In the genomic region with DNA sequence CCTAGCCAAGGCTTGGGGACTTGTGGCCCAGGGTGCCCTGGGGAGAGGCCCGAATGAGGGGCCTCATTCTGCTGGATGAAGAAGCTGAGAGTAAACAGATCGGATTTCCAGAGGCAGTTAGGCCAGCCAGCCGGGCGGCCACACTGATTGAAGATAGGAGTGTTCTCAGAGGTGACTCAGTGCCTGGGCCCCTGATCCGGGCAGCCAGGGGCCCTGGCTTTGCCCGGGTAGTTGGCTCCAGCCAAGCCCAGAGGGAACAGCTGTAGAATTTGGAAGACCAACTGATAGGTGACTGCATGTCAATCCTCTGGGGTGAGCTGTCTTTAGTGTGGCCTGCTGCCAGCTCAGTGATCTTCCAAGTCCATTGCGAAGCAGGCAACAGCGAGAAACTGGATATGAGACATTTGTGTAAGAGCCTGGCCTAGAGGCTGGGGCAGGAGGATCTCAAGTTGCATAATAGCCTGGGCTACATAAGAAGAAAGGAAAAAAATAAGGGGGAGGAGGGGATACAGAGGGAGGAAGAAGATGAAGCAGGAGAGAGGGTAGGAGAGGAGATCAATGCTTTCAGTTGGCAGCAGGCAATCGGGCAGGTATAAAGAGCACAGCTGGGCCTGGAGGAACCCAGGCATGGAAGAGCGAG, we compare ENCODE assay signal across 8 mouse cellular contexts. TPM values are rescaled to one million over a fixed set of nuclear protein-coding genes. Genes with fewer than 3 reads are reported as not detected.
A peak's percentile ranks its signal among the peaks of the same experiment; 100 is the strongest.
DNase-seq lines count a peak whose midpoint lies in the region; ATAC-seq lines count a peak whose summit lies in the region.

No protein-coding gene starts in this region.

- no peak overlapping the region for H3K4me3 ChIP-seq in kidney, embryonic 15.5 days (replicated peaks)
- no peak overlapping the region for H3K4me3 ChIP-seq in heart, embryonic 15.5 days
- no peak overlapping the region for H3K4me3 ChIP-seq in stomach, embryonic 16.5 days (replicated peaks; ENCODE audit: low read length)

- peaks cover 10% of the 10 kb centered on the region; the same call in 1 of the 2 replicates for H3K36me3 ChIP-seq in kidney, embryonic 15.5 days
- H3K36me3 ChIP-seq in heart, embryonic 15.5 days, result no peaks in the 10 kb centered on the region; the same call in 1 of the 2 replicates
- no peaks in the 10 kb centered on the region for H3K36me3 ChIP-seq in stomach, embryonic 16.5 days (ENCODE audit: control insufficient read depth, insufficient read depth, low read length)

- no peak overlapping the region for H3K4me2 ChIP-seq in kidney, embryonic 15.5 days
- no peak overlapping the region for H3K4me2 ChIP-seq in heart, embryonic 15.5 days
- no peak overlapping the region for H3K4me2 ChIP-seq in stomach, embryonic 16.5 days (ENCODE audit: low read depth, low read length)

- H3K27ac ChIP-seq in kidney, embryonic 15.5 days, result peak overlapping the region; percentile 60
- peak overlapping the region; percentile 73 for H3K27ac ChIP-seq in heart, embryonic 15.5 days
- no peak overlapping the region for H3K27ac ChIP-seq in stomach, embryonic 16.5 days (ENCODE audit: low read length)

- peak; percentile 47; the same call in 1 of the 2 replicates for ATAC-seq in kidney, embryonic 15.5 days (replicated peaks; ENCODE audit: low FRiP score)
- no peak for ATAC-seq in heart, embryonic 15.5 days (replicated peaks; ENCODE audit: insufficient number of reproducible peaks, insufficient read depth, low FRiP score, low read depth)
- peak; percentile 57; the same call in 1 of the 2 replicates for ATAC-seq in stomach, embryonic 16.5 days (ENCODE audit: insufficient read depth, low FRiP score)
- no peak for ATAC-seq in frontal cortex, adult (ENCODE audit: low TSS enrichment)

- no peaks in the 10 kb centered on the region for H3K9me3 ChIP-seq in kidney, embryonic 15.5 days (replicated peaks)
- H3K9me3 ChIP-seq in heart, embryonic 15.5 days (replicated peaks), result no peaks in the 10 kb centered on the region
- no peaks in the 10 kb centered on the region for H3K9me3 ChIP-seq in stomach, embryonic 16.5 days (replicated peaks; ENCODE audit: control insufficient read depth, low read length)

- no peak overlapping the region for H3K9ac ChIP-seq in kidney, embryonic 15.5 days
- no peak overlapping the region for H3K9ac ChIP-seq in heart, embryonic 15.5 days
- H3K9ac ChIP-seq in stomach, embryonic 16.5 days (ENCODE audit: low read length), result no peak overlapping the region

- no peak for DNase-seq in kidney, adult 11 months
- DNase-seq in fat pad, adult 2 months (ENCODE audit: extremely low read depth, low read depth, low spot score), result peak; percentile 89
- DNase-seq in right cerebral cortex, postnatal 14 days, result no peak
- no peak for DNase-seq in thymus, postnatal 0 days (ENCODE audit: low spot score)

- H3K4me1 ChIP-seq in kidney, embryonic 15.5 days, result peaks cover 10% of the 10 kb centered on the region
- peaks cover 43% of the 10 kb centered on the region for H3K4me1 ChIP-seq in heart, embryonic 15.5 days (replicated peaks)
- peaks cover 4% of the 10 kb centered on the region; the same call in 1 of the 2 replicates for H3K4me1 ChIP-seq in stomach, embryonic 16.5 days (ENCODE audit: control insufficient read depth, insufficient read depth, low read length)

- 35% methylated on average over 10 of the region's 10 CpGs for WGBS in kidney, embryonic 15.5 days
- 46% methylated on average over 10 of the region's 10 CpGs for WGBS in heart, embryonic 15.5 days
- 45% methylated on average over 10 of the region's 10 CpGs for WGBS in stomach, embryonic 16.5 days

- H3K27me3 ChIP-seq in kidney, embryonic 15.5 days, result no peaks in the 10 kb centered on the region
- H3K27me3 ChIP-seq in heart, embryonic 15.5 days, result no peaks in the 10 kb centered on the region
- H3K27me3 ChIP-seq in stomach, embryonic 16.5 days (ENCODE audit: control insufficient read depth, insufficient read depth, low read length), result no peaks in the 10 kb centered on the region

RNA-seq across cellular contexts. Expression of a gene that starts 20.1 kb away (rescaled TPM):
- polyA plus RNA-seq in kidney, embryonic 15.5 days (2015; fragmentation: Nextera tagmentation; extraction: Ambion mirVana), result 10.2 and 12.8 TPM in 2 replicates
- polyA plus RNA-seq in heart, embryonic 15.5 days (2015; fragmentation: Nextera tagmentation; extraction: Ambion mirVana), result 5.0 and 6.2 TPM in 2 replicates
- 3.8 and 4.4 TPM in 2 replicates for polyA plus RNA-seq in stomach, embryonic 16.5 days (2015; fragmentation: Nextera tagmentation; extraction: Ambion mirVana)
- 2.3 and 3.4 TPM in 2 replicates for polyA plus RNA-seq in thymus, postnatal 0 days (2015; fragmentation: Nextera tagmentation; extraction: Ambion mirVana)

RNA-seq across cellular contexts. Expression of a gene that starts 57.0 kb away (rescaled TPM):
- 34.6 and 37.2 TPM in 2 replicates for polyA plus RNA-seq in kidney, embryonic 15.5 days (2015; fragmentation: Nextera tagmentation; extraction: Ambion mirVana)
- polyA plus RNA-seq in heart, embryonic 15.5 days (2015; fragmentation: Nextera tagmentation; extraction: Ambion mirVana), result 20.1 and 24.2 TPM in 2 replicates
- 20.7 and 25.6 TPM in 2 replicates for polyA plus RNA-seq in stomach, embryonic 16.5 days (2015; fragmentation: Nextera tagmentation; extraction: Ambion mirVana)
- polyA plus RNA-seq in thymus, postnatal 0 days (2015; fragmentation: Nextera tagmentation; extraction: Ambion mirVana), result 21.0 and 22.4 TPM in 2 replicates

Comparison
In these comparisons a context has a peak if more than half of its experiments do, and no peak if none do; other contexts are left out.
1. ATAC-seq: peak in kidney, embryonic 15.5 days (single experiment) and stomach, embryonic 16.5 days (single experiment); none in heart, embryonic 15.5 days (single experiment) and frontal cortex, adult (single experiment).